Mouse (Mus musculus) heart, embryonic 13.5 days (tissue): ENCODE measurements at regions not wholly inside any gene's neighbourhood (a gene's known extent, or its start where the extent isn't known, plus 50 kb on each side); places are given as distances from the start of the nearest gene placed in this dataset.
A peak's percentile ranks its signal among the peaks of the same experiment; 100 is the strongest.

Experiments used
- ATAC-seq: fragments of 200-750 bp; cut with Nextera tagmentation; 2 replicates; pipeline ENCODE4 v1.8.0; 2017; ENCODE audit warnings: moderate TSS enrichment; ENCODE audit not compliant: insufficient number of reproducible peaks, low FRiP score, low TSS enrichment; ENCODE audit errors: extremely low read depth
- H3K27ac ChIP-seq: fragments of 300-500 bp; sonication (generic); replicated peaks from 2 replicates; pipeline ENCODE4 v1.5.1; 2015; ENCODE audit warnings: moderate library complexity, mild to moderate bottlenecking, inconsistent platforms
- H3K27me3 ChIP-seq: fragments of 300-500 bp; sonication (generic); replicated peaks from 2 replicates; pipeline ENCODE4 v1.6.1; 2015; ENCODE audit warnings: mild to moderate bottlenecking, inconsistent platforms
- H3K36me3 ChIP-seq: fragments of 300-500 bp; sonication (generic); 2 replicates; pipeline ENCODE4 v1.6.1; 2015; ENCODE audit warnings: mild to moderate bottlenecking, inconsistent platforms
- H3K4me1 ChIP-seq: fragments of 300-500 bp; sonication (generic); 2 replicates; pipeline ENCODE4 v1.6.1; 2015; ENCODE audit warnings: inconsistent platforms
- H3K4me2 ChIP-seq: fragments of 300-500 bp; sonication (generic); 2 replicates; pipeline ENCODE4 v1.6.1; 2015; ENCODE audit warnings: inconsistent platforms, mild to moderate bottlenecking, moderate library complexity
- H3K4me3 ChIP-seq: fragments of 300-500 bp; sonication (generic); 2 replicates; pipeline ENCODE4 v1.5.1; 2015; ENCODE audit warnings: moderate library complexity, mild to moderate bottlenecking, inconsistent platforms
- H3K9ac ChIP-seq: fragments of 300-500 bp; sonication (generic); 2 replicates; pipeline ENCODE4 v1.6.1; 2015; ENCODE audit warnings: inconsistent platforms, mild to moderate bottlenecking, moderate library complexity
- H3K9me3 ChIP-seq: fragments of 300-500 bp; sonication (generic); 2 replicates; pipeline ENCODE4 v1.6.1; 2016; ENCODE audit warnings: inconsistent platforms
- WGBS: fragments of 180-500 bp; shearing (Covaris S2); methylation state at CpG from one replicate; pipeline ENCODE4 v1.1.7; 2015; ENCODE audit warnings: mixed read lengths; 5-methylcytosine and 5-hydroxymethylcytosine counted together

GRCm38 (mm10) chr15:86807296-86808080, 593.2 kb downstream of the Tbc1d22a start:
- WGBS: 73% methylated on average over 13 of the region's 13 CpGs
- ATAC-seq: no peak
- Histone ChIP-seq H3K27ac (no peak overlapping the region), H3K4me1 (no peaks in the 10 kb centered on the region), H3K9ac (no peak overlapping the region), H3K27me3 (no peaks in the 10 kb centered on the region), H3K9me3 (no peaks in the 10 kb centered on the region), H3K4me2 (no peak overlapping the region), H3K36me3 (no peaks in the 10 kb centered on the region), H3K4me3 (no peak overlapping the region)

GRCm38 (mm10) chr15:86811821-86812220, 597.6 kb downstream of the Tbc1d22a start:
- no peak overlapping the region for H3K27ac ChIP-seq
- ATAC-seq: no peak
- 37% methylated on average over 2 of the region's 2 CpGs for WGBS
- H3K9me3 ChIP-seq: no peaks in the 10 kb centered on the region
- no peaks in the 10 kb centered on the region for H3K36me3 ChIP-seq
- H3K4me2 ChIP-seq: no peak overlapping the region
- H3K9ac ChIP-seq: no peak overlapping the region
- H3K4me3 ChIP-seq: no peak overlapping the region
- no peaks in the 10 kb centered on the region for H3K27me3 ChIP-seq
- no peaks in the 10 kb centered on the region for H3K4me1 ChIP-seq

- no peaks in the 10 kb centered on the region for H3K4me1 ChIP-seq
- no peak overlapping the region for H3K4me3 ChIP-seq
- no peak for ATAC-seq
- H3K4me2 ChIP-seq: no peak overlapping the region
- no peak overlapping the region for H3K27ac ChIP-seq
- H3K9me3 ChIP-seq: no peaks in the 10 kb centered on the region
- H3K27me3 ChIP-seq: no peaks in the 10 kb centered on the region
- WGBS: 50% methylated on average over 8 of the region's 8 CpGs
- no peaks in the 10 kb centered on the region for H3K36me3 ChIP-seq
- H3K9ac ChIP-seq: no peak overlapping the region
These were observed 600.7 kb downstream of the Tbc1d22a start for GRCm38 (mm10) chr15:86814808-86815421.

GRCm38 (mm10) chr15:86835996-86836395, 621.7 kb downstream of the Tbc1d22a start:
- Histone ChIP-seq H3K9me3 (no peaks in the 10 kb centered on the region), H3K27me3 (no peaks in the 10 kb centered on the region), H3K27ac (peak overlapping the region; percentile 53; the same call in 1 of the 2 replicates), H3K9ac (no peak overlapping the region), H3K4me1 (peaks cover 23% of the 10 kb centered on the region), H3K4me3 (no peak overlapping the region), H3K4me2 (peak overlapping the region; percentile 35), H3K36me3 (no peaks in the 10 kb centered on the region)
- ATAC-seq: no peak
- 25% methylated on average over 6 of the region's 6 CpGs for WGBS

- Histone ChIP-seq H3K4me3 (no peak overlapping the region), H3K9ac (no peak overlapping the region), H3K36me3 (no peaks in the 10 kb centered on the region), H3K27me3 (no peaks in the 10 kb centered on the region; the same call in 1 of the 2 replicates), H3K27ac (no peak overlapping the region), H3K9me3 (0 out of 2 replicates have a peak, but pooled peaks cover 3% of the 10 kb centered on the region), H3K4me2 (no peak overlapping the region), H3K4me1 (no peaks in the 10 kb centered on the region)
- WGBS: 39% methylated on average over 11 of the region's 11 CpGs
- ATAC-seq: no peak
These were observed 638.1 kb downstream of the Tbc1d22a start for GRCm38 (mm10) chr15:86852161-86852870.

GRCm38 (mm10) chr15:86858356-86858906, 644.2 kb downstream of the Tbc1d22a start:
- Histone ChIP-seq H3K27ac (no peak overlapping the region), H3K4me3 (no peak overlapping the region), H3K4me1 (no peaks in the 10 kb centered on the region), H3K9ac (no peak overlapping the region), H3K4me2 (no peak overlapping the region), H3K27me3 (0 out of 2 replicates have a peak, but pooled peaks cover 3% of the 10 kb centered on the region), H3K36me3 (no peaks in the 10 kb centered on the region), H3K9me3 (no peaks in the 10 kb centered on the region)
- WGBS: 9% methylated on average over 3 of the region's 3 CpGs
- ATAC-seq: no peak

GRCm38 (mm10) chr15:86875721-86876309, 661.6 kb downstream of the Tbc1d22a start:
- Histone ChIP-seq H3K4me3 (peak overlapping the region; percentile 8), H3K9me3 (no peaks in the 10 kb centered on the region), H3K27me3 (no peaks in the 10 kb centered on the region), H3K36me3 (no peaks in the 10 kb centered on the region), H3K9ac (no peak overlapping the region), H3K27ac (no peak overlapping the region), H3K4me1 (peaks cover 10% of the 10 kb centered on the region), H3K4me2 (peak overlapping the region; percentile 49)
- WGBS: 11% methylated on average over 7 of the region's 7 CpGs
- ATAC-seq: no peak

- H3K27ac ChIP-seq: no peak overlapping the region
- no peak for ATAC-seq
- H3K36me3 ChIP-seq: no peaks in the 10 kb centered on the region
- H3K9me3 ChIP-seq: no peaks in the 10 kb centered on the region
- no peaks in the 10 kb centered on the region for H3K27me3 ChIP-seq
- H3K9ac ChIP-seq: no peak overlapping the region
- H3K4me2 ChIP-seq: no peak overlapping the region
- H3K4me1 ChIP-seq: no peaks in the 10 kb centered on the region
- 45% methylated on average over 6 of the region's 6 CpGs for WGBS
- no peak overlapping the region for H3K4me3 ChIP-seq
These were observed 647.1 kb upstream of the Fam19a5 start for GRCm38 (mm10) chr15:86896974-86897373.

GRCm38 (mm10) chr15:86899961-86900360, 644.1 kb upstream of the Fam19a5 start:
- WGBS: 55% methylated on average over 1 of the region's 1 CpGs
- Histone ChIP-seq H3K4me1 (no peaks in the 10 kb centered on the region), H3K4me2 (no peak overlapping the region), H3K9me3 (no peaks in the 10 kb centered on the region), H3K9ac (no peak overlapping the region), H3K27ac (no peak overlapping the region), H3K4me3 (no peak overlapping the region), H3K36me3 (no peaks in the 10 kb centered on the region), H3K27me3 (peaks cover 5% of the 10 kb centered on the region; the same call in 1 of the 2 replicates)
- no peak for ATAC-seq

GRCm38 (mm10) chr15:86903006-86903405, 641.1 kb upstream of the Fam19a5 start:
- H3K9me3 ChIP-seq: no peaks in the 10 kb centered on the region
- no peak overlapping the region for H3K27ac ChIP-seq
- ATAC-seq: no peak
- H3K27me3 ChIP-seq: peaks cover 5% of the 10 kb centered on the region; the same call in 1 of the 2 replicates
- no peak overlapping the region for H3K4me2 ChIP-seq
- no peaks in the 10 kb centered on the region for H3K4me1 ChIP-seq
- no peak overlapping the region for H3K4me3 ChIP-seq
- H3K9ac ChIP-seq: no peak overlapping the region
- H3K36me3 ChIP-seq: no peaks in the 10 kb centered on the region
- 32% methylated on average over 3 of the region's 3 CpGs for WGBS

- Histone ChIP-seq H3K4me1 (no peaks in the 10 kb centered on the region), H3K36me3 (no peaks in the 10 kb centered on the region), H3K4me3 (no peak overlapping the region), H3K27me3 (no peaks in the 10 kb centered on the region; the same call in 1 of the 2 replicates), H3K27ac (no peak overlapping the region), H3K9ac (no peak overlapping the region), H3K9me3 (no peaks in the 10 kb centered on the region), H3K4me2 (no peak overlapping the region)
- ATAC-seq: no peak
- WGBS: 65% methylated on average over 3 of the region's 3 CpGs
These were observed 630.8 kb upstream of the Fam19a5 start for GRCm38 (mm10) chr15:86913276-86913675.
